Mouse (Mus musculus) olfactory bulb, adult 2 months (tissue): Measurements from ENCODE around the gene Mapk9.

Source experiments
- CTCF ChIP-seq: fragments of 200-500 bp; IDR thresholded peaks from 2 replicates; pipeline ENCODE4 v1.5.1; 2012; ENCODE audit warnings: low read depth, mild to moderate bottlenecking, low read length, moderate library complexity; ENCODE audit not compliant: insufficient read depth
- POLR2A ChIP-seq: fragments of 200-500 bp; IDR thresholded peaks from 2 replicates; pipeline ENCODE4 v1.6.1; 2012; ENCODE audit warnings: mild to moderate bottlenecking, low read depth, low read length, moderate library complexity; ENCODE audit not compliant: insufficient read depth

DNA sequence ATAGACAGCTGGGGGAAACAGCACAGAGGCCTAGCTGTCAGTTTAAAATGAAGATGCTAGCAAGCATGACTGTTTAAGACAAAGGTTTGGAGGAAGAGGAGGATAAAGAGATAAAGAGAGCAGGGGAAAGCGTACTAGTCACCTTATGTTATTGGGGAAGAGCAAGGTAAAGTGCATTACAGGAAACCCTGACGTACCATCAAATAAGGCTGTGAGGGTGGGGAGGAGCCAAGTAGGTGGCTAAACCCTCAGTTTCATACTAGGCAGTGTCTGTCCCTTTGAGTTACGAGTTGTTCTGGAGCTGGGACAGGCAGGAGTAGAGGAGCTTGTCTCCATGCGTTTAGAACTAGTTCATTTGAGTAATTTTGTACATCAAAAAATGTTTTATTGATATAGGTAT is 14.6 kb downstream of the Mapk9 start:
- TF ChIP-seq POLR2A (no peak), CTCF (no peak)
